Mouse (Mus musculus) forebrain, embryonic 14.5 days (tissue): ENCODE measurements around the gene Grasp. TPM values are rescaled to one million over a fixed set of nuclear protein-coding genes. Genes with fewer than 3 reads are reported as not detected.

Source experiments
- ATAC-seq: fragments of 200-750 bp; cut with Nextera tagmentation; 2 replicates; pipeline ENCODE4 v1.8.0; 2017; ENCODE audit warnings: mild to moderate bottlenecking, moderate library complexity
- DNase-seq: peaks from one replicate; pipeline ENCODE4 v3.0.0-alpha.2; 2015; ENCODE audit warnings: low spot score
- H3K27ac ChIP-seq: fragments of 300-500 bp; sonication (generic); 2 replicates; pipeline ENCODE4 v1.5.1; 2014; ENCODE audit warnings: low read depth, mild to moderate bottlenecking, control low read depth, low read length, moderate library complexity
- H3K27me3 ChIP-seq: fragments of 300-500 bp; sonication (generic); replicated peaks from 2 replicates; pipeline ENCODE4 v1.6.1; 2014; ENCODE audit warnings: low read length, control low read depth, mixed read lengths; ENCODE audit not compliant: control insufficient read depth, insufficient read depth
- H3K36me3 ChIP-seq: fragments of 300-500 bp; sonication (generic); 2 replicates; pipeline ENCODE4 v1.6.1; 2014; ENCODE audit warnings: low read length, control low read depth; ENCODE audit not compliant: control insufficient read depth, insufficient read depth
- H3K4me1 ChIP-seq: fragments of 300-500 bp; sonication (generic); 2 replicates; pipeline ENCODE4 v1.6.1; 2014; ENCODE audit warnings: antibody characterized with exemption, low read length, control low read depth; ENCODE audit not compliant: control insufficient read depth, insufficient read depth
- H3K4me2 ChIP-seq: fragments of 300-500 bp; sonication (generic); 2 replicates; pipeline ENCODE4 v1.6.1; 2014; ENCODE audit warnings: mild to moderate bottlenecking, control low read depth, low read length
- H3K4me3 ChIP-seq: fragments of 300-500 bp; sonication (generic); 2 replicates; pipeline ENCODE4 v1.5.1; 2014; ENCODE audit warnings: low read depth, low read length, control low read depth
- H3K9ac ChIP-seq: fragments of 300-500 bp; sonication (generic); 2 replicates; pipeline ENCODE4 v1.6.1; 2014; ENCODE audit warnings: mild to moderate bottlenecking, low read length, control low read depth, moderate library complexity
- H3K9me3 ChIP-seq: fragments of 300-500 bp; sonication (generic); replicated peaks from 2 replicates; pipeline ENCODE4 v1.6.1; 2016; ENCODE audit warnings: low read length, control low read depth, mixed read lengths; ENCODE audit not compliant: control insufficient read depth
- WGBS: fragments of 180-500 bp; shearing (Covaris S2); extraction: QIAGEN DNeasy Blood & Tissue Kit; methylation state at CpG from one replicate; pipeline ENCODE4 v1.1.7; 2014; 5-methylcytosine and 5-hydroxymethylcytosine counted together
- polyA plus RNA-seq: library from polyadenylated mRNA; unstranded; fragments of >200 nt; fragmentation: Nextera tagmentation; extraction: Ambion mirVana; gene quantifications from 2 replicates; pipeline ENCODE4 v1.2.1, GENCODE M21; 2014

Grasp gene
- polyA plus RNA-seq, 1 experiment from 2014 or later = 0.93 TPM

GRCm38 (mm10) chr15:101198850-101199249 is 25.1 kb upstream of the Grasp start:
- Histone ChIP-seq H3K27ac (no peak overlapping the region), H3K36me3 (peaks cover 91% of the 10 kb centered on the region), H3K4me3 (no peak overlapping the region), H3K9ac (no peak overlapping the region), H3K4me1 (no peaks in the 10 kb centered on the region), H3K4me2 (no peak overlapping the region), H3K27me3 (no peaks in the 10 kb centered on the region), H3K9me3 (no peaks in the 10 kb centered on the region)
- 83% methylated on average over 14 of the region's 14 CpGs for WGBS
- DNase-seq = no peak
- ATAC-seq = no peak

GRCm38 (mm10) chr15:101200777-101201295 is 23.2 kb upstream of the Grasp start:
- peaks cover 88% of the 10 kb centered on the region for H3K36me3 ChIP-seq

GRCm38 (mm10) chr15:101201414-101201813 is 22.6 kb upstream of the Grasp start:
- Histone ChIP-seq H3K27ac (no peak overlapping the region), H3K4me1 (no peaks in the 10 kb centered on the region), H3K4me2 (no peak overlapping the region), H3K4me3 (no peak overlapping the region), H3K9ac (no peak overlapping the region), H3K27me3 (no peaks in the 10 kb centered on the region), H3K9me3 (no peaks in the 10 kb centered on the region), H3K36me3 (peaks cover 88% of the 10 kb centered on the region)
- DNase-seq = no peak
- ATAC-seq = no peak
- WGBS = 93% methylated on average over 3 of the region's 3 CpGs

More at GRCm38 (mm10) chr15:101200777-101201295, 23.2 kb upstream of the Grasp start:
- ATAC-seq (no peak), DNase-seq (no peak)
- Histone ChIP-seq H3K4me2 (no peak overlapping the region), H3K4me3 (no peak overlapping the region), H3K9me3 (no peaks in the 10 kb centered on the region), H3K27ac (no peak overlapping the region), H3K4me1 (no peaks in the 10 kb centered on the region), H3K9ac (no peak overlapping the region), H3K27me3 (no peaks in the 10 kb centered on the region)
- 97% methylated on average over 9 of the region's 9 CpGs for WGBS

DNA sequence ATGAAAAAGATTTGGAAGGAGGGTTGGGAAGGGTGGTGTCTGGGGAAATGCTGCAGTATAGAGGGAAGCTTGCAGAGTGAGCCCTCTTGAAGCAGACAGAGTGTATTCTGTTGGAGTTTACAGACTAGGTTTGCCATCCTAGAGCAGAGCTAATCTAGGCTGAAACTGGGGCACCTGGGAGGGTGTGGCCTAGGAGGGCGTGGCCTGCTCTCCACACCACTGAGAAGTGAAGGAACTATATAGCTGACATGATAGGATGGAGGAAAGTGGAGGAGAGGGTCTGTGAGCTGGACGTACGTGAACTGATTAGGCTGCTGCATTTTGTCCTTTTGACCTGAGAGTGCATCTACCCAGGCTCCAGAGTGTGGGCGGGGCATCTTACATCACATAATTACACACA is 20.3 kb upstream of the Grasp start:
- Histone ChIP-seq H3K4me2 (no peak overlapping the region), H3K4me3 (no peak overlapping the region), H3K36me3 (peaks cover 94% of the 10 kb centered on the region), H3K27me3 (no peaks in the 10 kb centered on the region), H3K9ac (no peak overlapping the region), H3K4me1 (no peaks in the 10 kb centered on the region), H3K27ac (no peak overlapping the region), H3K9me3 (no peaks in the 10 kb centered on the region)
- WGBS = 92% methylated on average over 4 of the region's 4 CpGs
- no peak for DNase-seq
- no peak for ATAC-seq

DNA sequence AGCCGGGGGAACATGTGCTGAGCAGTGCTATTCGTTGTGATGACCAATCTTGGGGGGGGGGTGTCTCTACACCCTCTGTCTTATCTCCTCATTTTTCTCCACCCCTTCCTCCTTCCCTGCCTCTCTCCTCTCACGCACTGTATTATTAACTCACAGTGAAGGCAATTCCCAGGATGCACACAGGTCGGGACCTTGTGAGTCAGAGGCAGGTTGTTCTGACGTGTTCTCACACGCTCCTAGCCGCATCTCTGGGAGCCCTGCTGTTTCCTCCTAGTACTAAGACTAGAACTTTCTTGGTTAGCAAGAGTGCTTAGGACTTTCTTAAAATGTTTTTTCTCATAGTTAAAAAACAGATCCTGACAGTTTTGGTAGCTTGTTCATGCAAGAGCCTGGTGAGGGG is 19.2 kb upstream of the Grasp start:
- Histone ChIP-seq H3K9ac (no peak overlapping the region), H3K27ac (no peak overlapping the region), H3K36me3 (peaks cover 96% of the 10 kb centered on the region), H3K4me3 (no peak overlapping the region), H3K4me2 (no peak overlapping the region), H3K9me3 (no peaks in the 10 kb centered on the region), H3K4me1 (no peaks in the 10 kb centered on the region), H3K27me3 (no peaks in the 10 kb centered on the region)
- ATAC-seq (no peak), DNase-seq (no peak)
- 91% methylated on average over 7 of the region's 7 CpGs for WGBS

GRCm38 (mm10) chr15:101210228-101210627 is 13.8 kb upstream of the Grasp start:
- H3K27me3 ChIP-seq = no peaks in the 10 kb centered on the region
- 59% methylated on average over 6 of the region's 6 CpGs for WGBS
- no peak overlapping the region for H3K4me3 ChIP-seq
- no peaks in the 10 kb centered on the region for H3K9me3 ChIP-seq
- peak; percentile 76 for DNase-seq
- no peak overlapping the region for H3K9ac ChIP-seq
- ATAC-seq = no peak
- H3K4me2 ChIP-seq = no peak overlapping the region
- peaks cover 90% of the 10 kb centered on the region for H3K36me3 ChIP-seq
- no peaks in the 10 kb centered on the region for H3K4me1 ChIP-seq
- no peak overlapping the region for H3K27ac ChIP-seq

DNA sequence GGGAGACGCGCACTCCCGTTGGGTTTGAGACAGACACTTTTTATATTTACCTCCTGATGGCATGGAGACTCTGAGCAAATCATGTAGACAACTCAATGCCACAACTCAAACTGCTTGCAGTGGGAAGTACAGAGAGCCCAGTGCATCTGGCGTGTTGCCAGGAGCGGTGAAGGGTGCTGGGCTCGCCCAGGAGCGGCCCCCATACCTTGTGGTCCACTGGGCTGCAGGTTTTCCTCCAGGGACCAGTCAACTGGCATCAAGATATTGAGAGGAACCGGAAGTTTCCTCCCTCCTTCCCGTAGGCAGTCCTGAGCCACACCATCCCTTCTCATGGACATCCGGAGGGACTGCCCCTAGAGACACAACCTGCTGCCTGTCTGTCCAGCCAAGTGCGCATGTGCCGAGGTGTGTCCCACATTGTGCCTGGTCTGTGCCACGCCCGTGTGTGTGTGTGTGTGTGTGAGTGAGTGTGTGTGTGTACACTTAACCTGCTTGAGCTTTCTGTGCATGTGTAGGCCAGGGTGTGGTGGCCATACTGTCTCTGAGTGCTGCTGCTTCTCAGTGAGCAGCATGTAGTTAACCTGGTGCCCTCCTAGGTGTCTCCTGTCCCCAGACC is 12.9 kb upstream of the Grasp start:
- no peaks in the 10 kb centered on the region for H3K27me3 ChIP-seq
- DNase-seq = no peak
- H3K36me3 ChIP-seq = peaks cover 85% of the 10 kb centered on the region
- H3K27ac ChIP-seq = no peak overlapping the region
- no peak overlapping the region for H3K9ac ChIP-seq
- no peak overlapping the region for H3K4me3 ChIP-seq
- no peak overlapping the region for H3K4me2 ChIP-seq
- WGBS = 95% methylated on average over 14 of the region's 14 CpGs
- no peaks in the 10 kb centered on the region for H3K4me1 ChIP-seq
- no peaks in the 10 kb centered on the region for H3K9me3 ChIP-seq
- no peak for ATAC-seq

- Histone ChIP-seq H3K4me3 (no peak overlapping the region), H3K9ac (no peak overlapping the region), H3K9me3 (no peaks in the 10 kb centered on the region), H3K4me1 (no peaks in the 10 kb centered on the region), H3K4me2 (no peak overlapping the region), H3K27ac (no peak overlapping the region), H3K27me3 (no peaks in the 10 kb centered on the region), H3K36me3 (peaks cover 72% of the 10 kb centered on the region)
- 82% methylated on average over 14 of the region's 14 CpGs for WGBS
- ATAC-seq (no peak), DNase-seq (no peak)
Measured at GRCm38 (mm10) chr15:101212435-101212834, 11.6 kb upstream of the Grasp start.

DNA sequence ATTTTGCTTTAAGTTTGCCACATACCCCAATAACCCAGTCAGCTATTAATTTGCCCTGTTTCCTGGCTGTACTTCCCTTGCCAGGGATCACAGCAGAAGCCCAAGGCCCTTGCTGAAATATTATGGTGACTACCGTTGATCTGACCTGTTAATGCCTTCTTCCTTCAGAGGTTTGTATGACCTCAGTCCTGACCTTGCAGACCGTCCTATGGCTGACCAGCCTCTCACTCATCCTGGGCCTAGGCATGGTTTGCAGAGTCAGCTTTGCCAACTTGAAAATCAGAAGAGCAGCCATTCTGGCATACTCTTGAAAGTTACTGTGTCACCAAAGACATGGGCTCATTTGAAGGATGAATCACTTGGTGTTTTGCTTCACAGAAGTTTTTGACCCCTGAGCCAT is 8.9 kb upstream of the Grasp start:
- H3K9me3 ChIP-seq = no peaks in the 10 kb centered on the region
- 80% methylated on average over 2 of the region's 2 CpGs for WGBS
- ATAC-seq = no peak
- H3K4me1 ChIP-seq = no peaks in the 10 kb centered on the region
- no peak overlapping the region for H3K9ac ChIP-seq
- no peak overlapping the region for H3K4me3 ChIP-seq
- no peak overlapping the region for H3K4me2 ChIP-seq
- H3K27me3 ChIP-seq = no peaks in the 10 kb centered on the region
- H3K36me3 ChIP-seq = peaks cover 45% of the 10 kb centered on the region
- H3K27ac ChIP-seq = no peak overlapping the region
- no peak for DNase-seq
